Mouse (Mus musculus): ENCODE results near the gene Ccdc149. TPM values are rescaled to one million over a fixed set of nuclear protein-coding genes. Genes with fewer than 3 reads are reported as not detected.

Ccdc149 gene
- total and polyA plus RNA-seq, 3 experiments, result not detected

GRCm38 (mm10) chr5:52415917-52416316, 55.4 kb downstream of the Ccdc149 start:
- Histone ChIP-seq H3K36me3 (replicated peaks) (no peaks in the 10 kb centered on the region), H3K27me3 (ENCODE audit: insufficient read depth, low read length) (no peaks in the 10 kb centered on the region), H3K4me3 (ENCODE audit: low read depth, low read length) (no peak overlapping the region), H3K4me1 (ENCODE audit: insufficient read depth, low read depth, low read length) (no peaks in the 10 kb centered on the region), H3K9me3 (replicated peaks) (peaks cover 31% of the 10 kb centered on the region)
- ATAC-seq (ENCODE audit: extremely low read depth, insufficient number of reproducible peaks, low FRiP score, poor library complexity, severe bottlenecking), result no peak
- TF ChIP-seq POLR2AphosphoS5 (IDR thresholded peaks at IDR 0.05; ENCODE audit: insufficient replicate concordance, low read depth, low read length), result no peak
- TF ChIP-seq GATA2 (IDR thresholded peaks at IDR 0.05; ENCODE audit: borderline replicate concordance, low read depth, low read length), result no peak
- no peak for TF ChIP-seq GATA1 (IDR thresholded peaks at IDR 0.05; ENCODE audit: borderline replicate concordance, low read length)
- TF ChIP-seq CTCF (IDR thresholded peaks at IDR 0.05; ENCODE audit: low read depth, low read length), result no peak
- TF ChIP-seq TAL1 (conservative IDR thresholded peaks at IDR 0.05; ENCODE audit: low read depth, low read length), result no peak
- DNase-seq (ENCODE audit: low spot score), result no peak

- no peaks in the 10 kb centered on the region for H3K27me3 ChIP-seq (ENCODE audit: insufficient read depth, low read length)
- peaks cover 31% of the 10 kb centered on the region for H3K9me3 ChIP-seq (replicated peaks)
- no peaks in the 10 kb centered on the region for H3K4me1 ChIP-seq (ENCODE audit: insufficient read depth, low read depth, low read length)
- H3K4me3 ChIP-seq (ENCODE audit: low read depth, low read length), result no peak overlapping the region
- TF ChIP-seq CTCF (IDR thresholded peaks at IDR 0.05; ENCODE audit: low read depth, low read length) (no peak), GATA2 (IDR thresholded peaks at IDR 0.05; ENCODE audit: borderline replicate concordance, low read depth, low read length) (no peak), POLR2AphosphoS5 (IDR thresholded peaks at IDR 0.05; ENCODE audit: insufficient replicate concordance, low read depth, low read length) (no peak), TAL1 (conservative IDR thresholded peaks at IDR 0.05; ENCODE audit: low read depth, low read length) (no peak), GATA1 (IDR thresholded peaks at IDR 0.05; ENCODE audit: borderline replicate concordance, low read length) (no peak)
- DNase-seq (ENCODE audit: low spot score) (no peak), ATAC-seq (ENCODE audit: extremely low read depth, insufficient number of reproducible peaks, low FRiP score, poor library complexity, severe bottlenecking) (no peak)
- H3K36me3 ChIP-seq (replicated peaks), result no peaks in the 10 kb centered on the region
Observed at GRCm38 (mm10) chr5:52415193-52415592, 56.1 kb downstream of the Ccdc149 start.

- TF ChIP-seq TAL1 (conservative IDR thresholded peaks at IDR 0.05; ENCODE audit: low read depth, low read length) (no peak), POLR2AphosphoS5 (IDR thresholded peaks at IDR 0.05; ENCODE audit: insufficient replicate concordance, low read depth, low read length) (no peak), CTCF (IDR thresholded peaks at IDR 0.05; ENCODE audit: low read depth, low read length) (no peak), GATA2 (IDR thresholded peaks at IDR 0.05; ENCODE audit: borderline replicate concordance, low read depth, low read length) (no peak), GATA1 (IDR thresholded peaks at IDR 0.05; ENCODE audit: borderline replicate concordance, low read length) (no peak)
- DNase-seq (ENCODE audit: low spot score) (no peak), ATAC-seq (ENCODE audit: extremely low read depth, insufficient number of reproducible peaks, low FRiP score, poor library complexity, severe bottlenecking) (no peak)
- Histone ChIP-seq H3K27me3 (ENCODE audit: insufficient read depth, low read length) (no peaks in the 10 kb centered on the region), H3K36me3 (replicated peaks) (no peaks in the 10 kb centered on the region), H3K4me1 (ENCODE audit: insufficient read depth, low read depth, low read length) (no peaks in the 10 kb centered on the region), H3K4me3 (ENCODE audit: low read depth, low read length) (no peak overlapping the region), H3K9me3 (replicated peaks) (peaks cover 43% of the 10 kb centered on the region)
Observed at GRCm38 (mm10) chr5:52411567-52411966, 59.8 kb downstream of the Ccdc149 start.

GRCm38 (mm10) chr5:52410197-52410596, 61.1 kb downstream of the Ccdc149 start:
- H3K4me1 ChIP-seq (ENCODE audit: insufficient read depth, low read depth, low read length), result no peaks in the 10 kb centered on the region
- ATAC-seq (ENCODE audit: extremely low read depth, insufficient number of reproducible peaks, low FRiP score, poor library complexity, severe bottlenecking) (no peak), DNase-seq (ENCODE audit: low spot score) (no peak)
- no peaks in the 10 kb centered on the region for H3K36me3 ChIP-seq (replicated peaks)
- H3K9me3 ChIP-seq (replicated peaks), result peaks cover 49% of the 10 kb centered on the region
- H3K4me3 ChIP-seq (ENCODE audit: low read depth, low read length), result no peak overlapping the region
- TF ChIP-seq POLR2AphosphoS5 (IDR thresholded peaks at IDR 0.05; ENCODE audit: insufficient replicate concordance, low read depth, low read length) (no peak), GATA1 (IDR thresholded peaks at IDR 0.05; ENCODE audit: borderline replicate concordance, low read length) (no peak), TAL1 (conservative IDR thresholded peaks at IDR 0.05; ENCODE audit: low read depth, low read length) (no peak), GATA2 (IDR thresholded peaks at IDR 0.05; ENCODE audit: borderline replicate concordance, low read depth, low read length) (no peak), CTCF (IDR thresholded peaks at IDR 0.05; ENCODE audit: low read depth, low read length) (no peak)
- no peaks in the 10 kb centered on the region for H3K27me3 ChIP-seq (ENCODE audit: insufficient read depth, low read length)

GRCm38 (mm10) chr5:52408668-52409315, 62.5 kb downstream of the Ccdc149 start:
- H3K27me3 ChIP-seq (ENCODE audit: insufficient read depth, low read length), result no peaks in the 10 kb centered on the region
- DNase-seq (ENCODE audit: low spot score), result no peak

GRCm38 (mm10) chr5:52404373-52404772, 66.9 kb downstream of the Ccdc149 start:
- Histone ChIP-seq H3K4me3 (ENCODE audit: low read depth, low read length) (no peak overlapping the region), H3K36me3 (replicated peaks) (no peaks in the 10 kb centered on the region), H3K4me1 (ENCODE audit: insufficient read depth, low read depth, low read length) (no peaks in the 10 kb centered on the region), H3K9me3 (replicated peaks) (peaks cover 22% of the 10 kb centered on the region), H3K27me3 (ENCODE audit: insufficient read depth, low read length) (no peaks in the 10 kb centered on the region)
- DNase-seq (ENCODE audit: low spot score) (no peak), ATAC-seq (ENCODE audit: extremely low read depth, insufficient number of reproducible peaks, low FRiP score, poor library complexity, severe bottlenecking) (no peak)
- TF ChIP-seq CTCF (IDR thresholded peaks at IDR 0.05; ENCODE audit: low read depth, low read length) (no peak), POLR2AphosphoS5 (IDR thresholded peaks at IDR 0.05; ENCODE audit: insufficient replicate concordance, low read depth, low read length) (no peak), TAL1 (conservative IDR thresholded peaks at IDR 0.05; ENCODE audit: low read depth, low read length) (no peak), GATA1 (IDR thresholded peaks at IDR 0.05; ENCODE audit: borderline replicate concordance, low read length) (no peak), GATA2 (IDR thresholded peaks at IDR 0.05; ENCODE audit: borderline replicate concordance, low read depth, low read length) (no peak)

More at GRCm38 (mm10) chr5:52408668-52409315, 62.5 kb downstream of the Ccdc149 start:
- TF ChIP-seq CTCF (IDR thresholded peaks at IDR 0.05; ENCODE audit: low read depth, low read length) (no peak), GATA2 (IDR thresholded peaks at IDR 0.05; ENCODE audit: borderline replicate concordance, low read depth, low read length) (no peak), GATA1 (IDR thresholded peaks at IDR 0.05; ENCODE audit: borderline replicate concordance, low read length) (no peak), POLR2AphosphoS5 (IDR thresholded peaks at IDR 0.05; ENCODE audit: insufficient replicate concordance, low read depth, low read length) (no peak), TAL1 (conservative IDR thresholded peaks at IDR 0.05; ENCODE audit: low read depth, low read length) (no peak)
- no peak for ATAC-seq (ENCODE audit: extremely low read depth, insufficient number of reproducible peaks, low FRiP score, poor library complexity, severe bottlenecking)
- peaks cover 47% of the 10 kb centered on the region for H3K9me3 ChIP-seq (replicated peaks)
- H3K4me1 ChIP-seq (ENCODE audit: insufficient read depth, low read depth, low read length), result no peaks in the 10 kb centered on the region
- H3K4me3 ChIP-seq (ENCODE audit: low read depth, low read length), result no peak overlapping the region
- H3K36me3 ChIP-seq (replicated peaks), result no peaks in the 10 kb centered on the region

Data from G1E (cell line).